Mouse (Mus musculus) heart, adult 10 weeks (tissue): ENCODE data around the gene Tmem121b. TPM values are rescaled to one million over a fixed set of nuclear protein-coding genes. Genes with fewer than 3 reads are reported as not detected.

Source experiments
- polyA plus RNA-seq: library from polyadenylated mRNA; stranded (reverse); fragments of 350-450 nt; fragmentation: Illumina TruSeq; extraction: RNeasy Lipid Tissue Mini Kit (QIAGEN cat#74804); gene quantifications from one replicate; pipeline ENCODE4 v1.2.3, GENCODE M21; 2014; ENCODE audit warnings: low read depth, low replicate concordance

The Tmem121b gene
- not detected for polyA plus RNA-seq

DNA sequence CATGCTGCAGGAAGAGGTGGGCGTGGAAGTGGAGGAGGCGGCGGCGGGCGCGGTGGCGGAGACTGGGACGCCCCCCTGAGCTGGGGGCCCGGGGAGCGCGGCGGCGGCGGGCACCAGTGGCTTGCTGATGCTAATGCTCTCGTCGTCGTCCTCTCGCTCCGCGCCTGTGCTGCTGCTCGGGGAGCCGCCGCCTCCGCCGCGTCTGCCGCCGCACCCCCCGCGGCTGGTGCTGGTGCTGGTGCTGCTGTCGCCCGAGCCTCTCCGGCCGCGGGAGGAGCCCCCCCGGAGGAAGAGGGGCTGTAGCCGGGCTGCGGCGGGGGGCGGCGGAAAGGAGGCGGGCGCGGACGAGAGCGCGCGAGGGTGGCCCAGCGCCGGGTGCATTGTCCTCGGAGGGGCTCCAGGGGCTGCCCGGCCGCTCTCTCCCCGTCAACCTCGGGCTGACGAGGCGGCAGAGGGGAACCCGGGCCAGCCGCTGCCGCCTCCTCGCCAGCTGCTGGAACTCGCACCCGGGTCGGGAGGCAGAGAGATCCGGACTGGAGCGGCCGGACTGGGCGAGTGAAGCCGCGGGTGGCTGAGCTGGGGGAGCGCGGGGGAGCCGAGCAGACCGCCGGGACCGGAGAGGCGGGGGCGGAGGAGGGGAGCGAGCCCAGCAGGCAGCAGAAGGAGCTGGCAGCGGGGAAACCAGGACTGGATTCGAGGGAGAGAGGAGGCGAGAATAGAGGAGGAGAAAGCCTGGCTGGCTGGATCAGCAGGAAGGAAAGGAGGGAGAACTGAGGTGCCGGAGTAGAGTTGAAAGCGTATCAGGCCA lies at the start of gene Tmem121b:
Gene Tmem121b, minus strand, starts transcription at position 434 of the 808 bp plus-strand sequence.

DNA sequence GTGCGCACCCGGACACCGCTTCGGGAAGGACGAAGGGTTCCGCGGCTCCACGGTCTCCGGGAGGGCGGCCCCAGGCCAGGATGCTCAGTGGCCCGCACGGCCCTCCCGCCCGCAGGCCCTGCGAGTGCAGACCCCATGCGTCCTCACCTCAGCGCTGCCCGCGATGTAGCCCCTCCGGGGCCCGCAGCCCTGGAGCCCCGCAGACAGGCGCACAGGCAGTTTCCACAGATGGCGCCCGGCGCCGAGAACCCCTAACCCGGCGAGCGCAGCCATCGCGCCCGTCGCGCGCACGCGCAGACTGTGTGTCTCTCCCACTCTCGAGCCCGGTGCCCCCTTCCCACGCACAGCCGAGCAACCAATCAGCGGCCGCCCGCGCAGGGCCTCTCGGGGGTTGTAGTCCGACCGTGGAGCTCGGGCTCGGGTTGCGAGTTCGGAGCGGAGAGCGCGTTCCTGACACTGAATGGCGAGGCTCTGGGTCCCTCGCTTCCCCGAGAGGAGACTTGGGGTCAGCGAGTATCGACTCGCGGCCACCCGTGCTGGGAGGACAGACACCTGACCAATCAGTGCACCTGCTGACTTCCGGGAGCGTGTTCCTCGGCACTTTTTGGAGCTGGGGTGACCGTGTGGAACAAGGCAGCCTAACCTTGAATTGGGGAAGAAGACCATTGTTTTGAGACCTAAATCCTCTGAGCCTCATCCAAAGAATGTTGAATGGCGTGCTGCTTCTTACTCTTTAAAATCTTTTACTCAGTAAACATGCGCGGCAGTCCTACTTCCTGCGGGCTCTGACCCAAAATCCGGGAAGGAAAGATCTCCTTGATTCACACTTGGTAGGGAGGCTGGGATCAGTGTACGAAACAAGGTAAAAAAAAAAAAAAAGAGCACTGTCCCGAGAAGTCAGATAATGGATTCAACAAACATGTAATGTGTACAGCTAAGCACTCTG lies 37.7 kb upstream of the Tmem121b start, which contains the start of gene Hdhd5:
Gene Hdhd5, minus strand, starts transcription at position 300 of the 946 bp plus-strand sequence.

DNA sequence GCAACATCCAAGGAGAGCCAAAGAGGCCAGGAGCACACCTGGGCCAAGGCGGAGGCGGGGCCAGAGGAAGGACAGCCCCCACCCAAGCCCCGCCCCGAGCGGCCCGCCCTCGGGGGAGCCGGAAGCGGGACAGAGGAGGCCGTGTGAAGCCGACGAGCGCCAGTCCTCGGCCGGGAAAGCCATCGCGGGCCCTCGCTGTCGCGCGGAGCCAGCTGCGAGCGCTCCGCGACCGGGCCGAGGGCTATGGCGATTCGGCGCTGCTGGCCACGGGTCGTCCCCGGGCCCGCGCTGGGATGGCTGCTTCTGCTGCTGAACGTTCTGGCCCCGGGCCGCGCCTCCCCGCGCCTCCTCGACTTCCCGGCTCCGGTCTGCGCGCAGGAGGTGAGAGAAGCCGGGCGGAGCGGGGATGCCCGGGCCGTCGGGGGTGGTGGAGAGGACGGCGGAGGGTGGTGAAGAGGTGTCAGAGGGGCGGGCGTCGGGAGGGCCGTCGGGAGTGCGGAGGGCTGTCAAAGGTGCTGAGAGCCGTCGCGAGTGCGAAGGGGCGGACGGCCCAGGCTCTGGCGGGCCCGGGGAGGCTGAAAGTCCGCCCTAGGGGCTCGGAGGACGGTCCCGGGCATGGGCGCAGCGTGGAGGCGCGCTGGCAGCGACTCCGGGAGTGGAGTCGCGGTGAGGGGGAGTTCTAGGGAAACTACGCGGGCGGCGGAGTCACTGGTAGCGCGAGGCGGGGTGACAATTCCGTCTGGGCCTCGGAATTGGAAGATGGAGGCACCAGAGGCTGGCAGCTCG lies 30.3 kb downstream of the Tmem121b start, which contains the start of gene Il17ra:
Gene Il17ra, plus strand, starts transcription at position 162 of the 786 bp plus-strand sequence.

Other genes with a start within 250 kb of the Tmem121b start
- gene D330020A13Rik, start 199.4 kb downstream of the Tmem121b start, polyA plus RNA-seq = not detected
- gene B4galnt3, start 199.2 kb downstream of the Tmem121b start, polyA plus RNA-seq = 0.18 TPM
- gene Kdm5a, start 129.7 kb downstream of the Tmem121b start, polyA plus RNA-seq = 15.8 TPM
- gene Ccdc77, start 129.4 kb downstream of the Tmem121b start, polyA plus RNA-seq = 8.7 TPM
- 3.0 TPM for gene Il17ra, start 30.6 kb downstream of the Tmem121b start, polyA plus RNA-seq
- 30.8 TPM for gene Hdhd5, start 37.5 kb upstream of the Tmem121b start, polyA plus RNA-seq
- 5.2 TPM for gene Cecr2, start 172.6 kb upstream of the Tmem121b start, polyA plus RNA-seq